Mouse (Mus musculus): ENCODE data around the gene Mcrs1. TPM values are rescaled to one million over a fixed set of nuclear protein-coding genes. Genes with fewer than 3 reads are reported as not detected.

Gene Mcrs1
- polyA plus RNA-seq, 1 experiment from 2014 or later: 64.2 TPM

GRCm38 (mm10) chr15:99265679-99266078, 13.9 kb upstream of the Mcrs1 start:
- ATAC-seq (ENCODE audit: low FRiP score, low TSS enrichment) (peak; percentile 83), DNase-seq (ENCODE audit: low spot score) (peak; percentile 74)
- no peaks in the 10 kb centered on the region for H3K4me1 ChIP-seq (replicated peaks; ENCODE audit: control insufficient read depth, insufficient read depth)
- no peaks in the 10 kb centered on the region for H3K36me3 ChIP-seq (ENCODE audit: control insufficient read depth, insufficient read depth, low read length)
- 21% methylated on average over 4 of the region's 4 CpGs for WGBS
- H3K9ac ChIP-seq (ENCODE audit: low read length): no peak overlapping the region
- H3K4me3 ChIP-seq (ENCODE audit: low read depth, low read length): no peak overlapping the region
- no peaks in the 10 kb centered on the region for H3K27me3 ChIP-seq (ENCODE audit: control insufficient read depth, insufficient read depth, low read length)
- H3K9me3 ChIP-seq (ENCODE audit: control insufficient read depth, low read length): no peaks in the 10 kb centered on the region
- TF ChIP-seq CTCF (IDR thresholded peaks at IDR 0.05; ENCODE audit: low read depth): peak; percentile 94
- no peak for TF ChIP-seq EP300 (optimal IDR thresholded peaks at IDR 0.05)
- no peak overlapping the region for H3K27ac ChIP-seq (replicated peaks)
- H3K4me2 ChIP-seq (replicated peaks; ENCODE audit: low read depth): no peak overlapping the region

- H3K9me3 ChIP-seq (ENCODE audit: control insufficient read depth, low read length): no peaks in the 10 kb centered on the region
- no peak for DNase-seq (ENCODE audit: low spot score)
- no peak for ATAC-seq (ENCODE audit: low FRiP score, low TSS enrichment)
- H3K4me3 ChIP-seq (ENCODE audit: low read depth, low read length): no peak overlapping the region
- no peak overlapping the region for H3K27ac ChIP-seq (replicated peaks)
- TF ChIP-seq EP300 (optimal IDR thresholded peaks at IDR 0.05): no peak
- TF ChIP-seq CTCF (IDR thresholded peaks at IDR 0.05; ENCODE audit: low read depth): no peak
- no peaks in the 10 kb centered on the region for H3K27me3 ChIP-seq (ENCODE audit: control insufficient read depth, insufficient read depth, low read length)
- no peaks in the 10 kb centered on the region for H3K4me1 ChIP-seq (replicated peaks; ENCODE audit: control insufficient read depth, insufficient read depth)
- no peak overlapping the region for H3K4me2 ChIP-seq (replicated peaks; ENCODE audit: low read depth)
- 85% methylated on average over 2 of the region's 2 CpGs for WGBS
- H3K36me3 ChIP-seq (ENCODE audit: control insufficient read depth, insufficient read depth, low read length): no peaks in the 10 kb centered on the region
- no peak overlapping the region for H3K9ac ChIP-seq (ENCODE audit: low read length)
Measured at GRCm38 (mm10) chr15:99264363-99264762, 12.6 kb upstream of the Mcrs1 start.

GRCm38 (mm10) chr15:99262702-99263101, 10.9 kb upstream of the Mcrs1 start:
- Histone ChIP-seq H3K4me1 (replicated peaks; ENCODE audit: control insufficient read depth, insufficient read depth) (no peaks in the 10 kb centered on the region), H3K36me3 (ENCODE audit: control insufficient read depth, insufficient read depth, low read length) (no peaks in the 10 kb centered on the region), H3K9ac (ENCODE audit: low read length) (no peak overlapping the region), H3K27me3 (ENCODE audit: control insufficient read depth, insufficient read depth, low read length) (no peaks in the 10 kb centered on the region), H3K27ac (replicated peaks) (no peak overlapping the region), H3K4me3 (ENCODE audit: low read depth, low read length) (no peak overlapping the region), H3K9me3 (ENCODE audit: control insufficient read depth, low read length) (no peaks in the 10 kb centered on the region), H3K4me2 (replicated peaks; ENCODE audit: low read depth) (no peak overlapping the region)
- ATAC-seq (ENCODE audit: low FRiP score, low TSS enrichment) (no peak), DNase-seq (ENCODE audit: low spot score) (no peak)
- 49% methylated on average over 10 of the region's 10 CpGs for WGBS
- TF ChIP-seq CTCF (IDR thresholded peaks at IDR 0.05; ENCODE audit: low read depth) (no peak), EP300 (optimal IDR thresholded peaks at IDR 0.05) (no peak)

GRCm38 (mm10) chr15:99259730-99260252, 8.0 kb upstream of the Mcrs1 start:
- ATAC-seq (ENCODE audit: low FRiP score, low TSS enrichment): peak; percentile 75
- DNase-seq (ENCODE audit: low spot score): peak; percentile 82
- Histone ChIP-seq H3K27me3 (ENCODE audit: control insufficient read depth, insufficient read depth, low read length) (no peaks in the 10 kb centered on the region), H3K27ac (replicated peaks) (peak overlapping the region; percentile 75), H3K9me3 (ENCODE audit: control insufficient read depth, low read length) (no peaks in the 10 kb centered on the region), H3K9ac (ENCODE audit: low read length) (no peak overlapping the region), H3K4me2 (replicated peaks; ENCODE audit: low read depth) (peak overlapping the region; percentile 56), H3K4me3 (ENCODE audit: low read depth, low read length) (peak overlapping the region; percentile 19), H3K36me3 (ENCODE audit: control insufficient read depth, insufficient read depth, low read length) (no peaks in the 10 kb centered on the region), H3K4me1 (replicated peaks; ENCODE audit: control insufficient read depth, insufficient read depth) (no peaks in the 10 kb centered on the region)
- no peak for TF ChIP-seq CTCF (IDR thresholded peaks at IDR 0.05; ENCODE audit: low read depth)
- no peak for TF ChIP-seq EP300 (optimal IDR thresholded peaks at IDR 0.05)
- WGBS: 1% methylated on average over 7 of the region's 10 CpGs

GRCm38 (mm10) chr15:99259167-99259729, 7.5 kb upstream of the Mcrs1 start:
- H3K27me3 ChIP-seq (ENCODE audit: control insufficient read depth, insufficient read depth, low read length): no peaks in the 10 kb centered on the region
- 45% methylated on average over 8 of the region's 8 CpGs for WGBS
- no peaks in the 10 kb centered on the region for H3K9me3 ChIP-seq (ENCODE audit: control insufficient read depth, low read length)
- peak overlapping the region; percentile 75 for H3K27ac ChIP-seq (replicated peaks)
- DNase-seq (ENCODE audit: low spot score): no peak
- peak overlapping the region; percentile 40 for H3K4me2 ChIP-seq (replicated peaks; ENCODE audit: low read depth)
- peak; percentile 72 for ATAC-seq (ENCODE audit: low FRiP score, low TSS enrichment)
- no peaks in the 10 kb centered on the region for H3K36me3 ChIP-seq (ENCODE audit: control insufficient read depth, insufficient read depth, low read length)
- H3K9ac ChIP-seq (ENCODE audit: low read length): no peak overlapping the region
- H3K4me3 ChIP-seq (ENCODE audit: low read depth, low read length): peak overlapping the region; percentile 10; the same call in 1 of the 2 replicates
- H3K4me1 ChIP-seq (replicated peaks; ENCODE audit: control insufficient read depth, insufficient read depth): no peaks in the 10 kb centered on the region
- TF ChIP-seq CTCF (IDR thresholded peaks at IDR 0.05; ENCODE audit: low read depth) (no peak), EP300 (optimal IDR thresholded peaks at IDR 0.05) (no peak)

GRCm38 (mm10) chr15:99255241-99255749, 3.5 kb upstream of the Mcrs1 start:
- no peak overlapping the region for H3K4me3 ChIP-seq (ENCODE audit: low read depth, low read length)
- no peaks in the 10 kb centered on the region for H3K9me3 ChIP-seq (ENCODE audit: control insufficient read depth, low read length)
- H3K4me2 ChIP-seq (replicated peaks; ENCODE audit: low read depth): no peak overlapping the region
- no peak for TF ChIP-seq EP300 (optimal IDR thresholded peaks at IDR 0.05)
- no peak for TF ChIP-seq CTCF (IDR thresholded peaks at IDR 0.05; ENCODE audit: low read depth)
- H3K4me1 ChIP-seq (replicated peaks; ENCODE audit: control insufficient read depth, insufficient read depth): no peaks in the 10 kb centered on the region
- no peaks in the 10 kb centered on the region for H3K36me3 ChIP-seq (ENCODE audit: control insufficient read depth, insufficient read depth, low read length)
- WGBS: 73% methylated on average over 6 of the region's 6 CpGs
- H3K27me3 ChIP-seq (ENCODE audit: control insufficient read depth, insufficient read depth, low read length): no peaks in the 10 kb centered on the region
- H3K27ac ChIP-seq (replicated peaks): no peak overlapping the region
- DNase-seq (ENCODE audit: low spot score) (no peak), ATAC-seq (ENCODE audit: low FRiP score, low TSS enrichment) (no peak)
- no peak overlapping the region for H3K9ac ChIP-seq (ENCODE audit: low read length)
